Mouse (Mus musculus) midbrain, embryonic 16.5 days (tissue): ENCODE data around the gene Gm42417. TPM values are rescaled to one million over a fixed set of nuclear protein-coding genes. Genes with fewer than 3 reads are reported as not detected.

Experiments used
- ATAC-seq: fragments of 200-750 bp; cut with Nextera tagmentation; 2 replicates; pipeline ENCODE4 v1.8.0; 2017; ENCODE audit warnings: moderate TSS enrichment
- H3K27ac ChIP-seq: fragments of 300-500 bp; sonication (generic); 2 replicates; pipeline ENCODE4 v1.5.1; 2014; ENCODE audit warnings: mild to moderate bottlenecking, low read length, mixed read lengths
- H3K27me3 ChIP-seq: fragments of 300-500 bp; sonication (generic); 2 replicates; pipeline ENCODE4 v1.6.1; 2014; ENCODE audit warnings: low read depth, low read length, mixed read lengths; ENCODE audit not compliant: control insufficient read depth, insufficient read depth
- H3K36me3 ChIP-seq: fragments of 300-500 bp; sonication (generic); 2 replicates; pipeline ENCODE4 v1.6.1; 2014; ENCODE audit warnings: mild to moderate bottlenecking, low read length, moderate library complexity, mixed read lengths; ENCODE audit not compliant: control insufficient read depth, insufficient read depth
- H3K4me1 ChIP-seq: fragments of 300-500 bp; sonication (generic); 2 replicates; pipeline ENCODE4 v1.6.1; 2014; ENCODE audit warnings: mild to moderate bottlenecking, low read length, mixed read lengths; ENCODE audit not compliant: control insufficient read depth, insufficient read depth
- H3K4me2 ChIP-seq: fragments of 300-500 bp; sonication (generic); 2 replicates; pipeline ENCODE4 v1.6.1; 2014; ENCODE audit warnings: mild to moderate bottlenecking, low read length, mixed read lengths
- H3K4me3 ChIP-seq: fragments of 300-500 bp; sonication (generic); 2 replicates; pipeline ENCODE4 v1.5.1; 2014; ENCODE audit warnings: low read depth, mild to moderate bottlenecking, low read length, moderate library complexity, mixed read lengths
- H3K9ac ChIP-seq: fragments of 300-500 bp; sonication (generic); 2 replicates; pipeline ENCODE4 v1.6.1; 2014; ENCODE audit warnings: low read depth, low read length, mixed read lengths
- H3K9me3 ChIP-seq: fragments of 300-500 bp; sonication (generic); replicated peaks from 2 replicates; pipeline ENCODE4 v1.6.1; 2014; ENCODE audit warnings: mild to moderate bottlenecking, low read length, mixed read lengths; ENCODE audit not compliant: control insufficient read depth, poor library complexity, severe bottlenecking
- WGBS: fragments of 180-500 bp; shearing (Covaris S2); extraction: QIAGEN DNeasy Blood & Tissue Kit; methylation state at CpG from one replicate; pipeline ENCODE4 v1.1.7; 2014; 5-methylcytosine and 5-hydroxymethylcytosine counted together
- polyA plus RNA-seq: library from polyadenylated mRNA; unstranded; fragments of >200 nt; fragmentation: Nextera tagmentation; extraction: Ambion mirVana; gene quantifications from 2 replicates; pipeline ENCODE4 v1.2.1, GENCODE M21; 2015

The Gm42417 gene
- polyA plus RNA-seq, 1 experiment from 2014 or later = 0.20 TPM

- Histone ChIP-seq H3K36me3 (no peaks in the 10 kb centered on the region), H3K4me2 (no peak overlapping the region), H3K27ac (no peak overlapping the region), H3K27me3 (no peaks in the 10 kb centered on the region), H3K9ac (no peak overlapping the region), H3K4me3 (no peak overlapping the region), H3K9me3 (no peaks in the 10 kb centered on the region), H3K4me1 (0 out of 2 replicates have a peak, but pooled peaks cover 2% of the 10 kb centered on the region)
- WGBS = 78% methylated on average over 4 of the region's 4 CpGs
- ATAC-seq = no peak
Measured at GRCm38 (mm10) chr1:36568776-36569175, 29.5 kb upstream of the Gm42417 start.

DNA sequence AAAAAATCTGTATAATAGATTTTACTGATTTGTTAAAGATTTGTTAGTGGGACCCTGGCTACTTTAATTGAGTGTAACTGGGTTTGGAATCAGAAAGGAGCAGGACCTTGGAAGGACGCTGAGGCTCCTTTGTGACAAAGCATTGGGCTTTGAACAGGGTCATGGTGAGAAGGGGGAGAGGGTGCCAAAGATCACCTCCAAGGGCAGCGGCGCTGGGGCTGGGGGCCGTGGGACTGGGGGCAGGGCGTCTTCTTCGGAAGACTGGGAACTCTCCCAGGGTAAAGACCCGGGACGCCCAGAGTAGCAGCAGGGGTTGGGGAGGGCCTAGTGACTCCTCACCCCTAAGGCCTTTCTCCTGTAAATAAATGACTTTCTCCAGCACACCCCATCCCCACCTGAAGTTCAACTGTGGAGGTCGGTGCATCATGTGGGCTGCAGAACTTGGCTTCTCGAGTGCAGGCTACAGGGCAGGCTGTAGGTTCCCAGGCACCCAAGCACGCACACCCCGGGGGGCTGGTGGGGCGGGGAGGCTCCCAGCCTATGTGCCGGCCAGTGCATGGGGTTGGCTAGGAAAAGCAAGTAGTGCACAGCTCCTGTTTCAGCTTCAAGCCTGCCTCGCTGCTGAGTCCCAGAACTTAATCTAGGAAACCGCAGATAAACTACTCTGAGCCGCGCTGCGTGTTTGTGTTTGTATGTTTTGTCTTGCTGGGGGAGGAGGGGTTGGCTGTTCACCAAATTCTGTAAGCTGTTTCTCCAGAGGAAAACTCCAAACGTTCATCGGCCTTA, 28.8 kb upstream of the Gm42417 start:
- Histone ChIP-seq H3K27ac (no peak overlapping the region), H3K4me1 (0 out of 2 replicates have a peak, but pooled peaks cover 2% of the 10 kb centered on the region), H3K4me2 (no peak overlapping the region), H3K9ac (no peak overlapping the region), H3K27me3 (no peaks in the 10 kb centered on the region), H3K4me3 (no peak overlapping the region), H3K9me3 (no peaks in the 10 kb centered on the region), H3K36me3 (no peaks in the 10 kb centered on the region)
- no peak for ATAC-seq
- WGBS = 40% methylated on average over 21 of the region's 21 CpGs

GRCm38 (mm10) chr1:36566425-36566824, 27.2 kb upstream of the Gm42417 start:
- H3K4me1 ChIP-seq = 0 out of 2 replicates have a peak, but pooled peaks cover 2% of the 10 kb centered on the region
- no peaks in the 10 kb centered on the region for H3K9me3 ChIP-seq
- H3K4me2 ChIP-seq = no peak overlapping the region
- H3K4me3 ChIP-seq = no peak overlapping the region
- ATAC-seq = no peak
- WGBS = 9% methylated on average over 2 of the region's 2 CpGs
- no peak overlapping the region for H3K27ac ChIP-seq
- H3K36me3 ChIP-seq = no peaks in the 10 kb centered on the region
- H3K27me3 ChIP-seq = no peaks in the 10 kb centered on the region
- H3K9ac ChIP-seq = no peak overlapping the region

DNA sequence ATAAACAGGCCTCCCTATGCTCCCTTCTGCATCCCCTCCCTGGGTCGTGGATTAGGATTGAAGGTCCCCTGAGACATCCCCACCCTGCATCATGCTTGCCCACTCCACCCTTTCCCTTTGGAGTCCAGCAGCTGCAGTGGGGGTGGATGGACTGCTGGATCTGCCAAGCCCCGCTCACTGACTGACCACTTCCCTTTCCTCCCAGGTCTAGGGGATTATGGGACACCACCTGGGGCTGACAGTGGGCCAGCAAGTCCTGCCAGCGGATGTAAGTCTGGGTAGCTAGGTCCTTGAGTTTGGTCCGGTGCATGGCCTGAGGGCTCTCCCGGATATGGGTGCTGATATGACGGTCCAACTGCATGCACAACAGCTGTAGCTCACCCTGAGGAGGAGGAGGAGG, 24.9 kb upstream of the Gm42417 start:
- no peak for ATAC-seq
- 72% methylated on average over 6 of the region's 6 CpGs for WGBS
- Histone ChIP-seq H3K9me3 (no peaks in the 10 kb centered on the region), H3K36me3 (no peaks in the 10 kb centered on the region), H3K9ac (no peak overlapping the region), H3K4me2 (no peak overlapping the region), H3K4me3 (no peak overlapping the region), H3K4me1 (peaks cover 2% of the 10 kb centered on the region; the same call in 1 of the 2 replicates), H3K27ac (no peak overlapping the region), H3K27me3 (no peaks in the 10 kb centered on the region)

DNA sequence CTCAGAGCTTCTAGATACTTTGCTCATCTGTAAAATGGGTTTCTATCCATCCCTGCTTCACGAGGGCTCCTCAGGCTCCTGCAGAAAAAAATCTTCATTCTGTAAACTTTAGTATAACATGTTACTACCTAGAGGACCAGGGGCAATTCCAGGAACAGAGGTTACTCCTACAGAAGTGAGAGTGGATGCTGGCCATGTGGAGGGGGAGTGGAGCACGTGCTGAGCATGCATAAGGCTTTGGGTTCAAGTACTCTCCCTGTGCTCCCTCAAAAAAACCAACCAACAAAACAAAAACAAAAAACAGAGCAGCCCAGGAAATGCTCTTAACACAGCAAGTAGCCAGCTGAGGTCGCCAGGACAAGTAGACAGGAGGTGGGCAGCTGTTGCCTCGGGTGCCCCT, 24.4 kb upstream of the Gm42417 start:
- H3K4me3 ChIP-seq = no peak overlapping the region
- no peak overlapping the region for H3K9ac ChIP-seq
- H3K9me3 ChIP-seq = no peaks in the 10 kb centered on the region
- no peaks in the 10 kb centered on the region for H3K27me3 ChIP-seq
- 73% methylated on average over 4 of the region's 4 CpGs for WGBS
- H3K4me1 ChIP-seq = peaks cover 7% of the 10 kb centered on the region
- no peak overlapping the region for H3K4me2 ChIP-seq
- no peaks in the 10 kb centered on the region for H3K36me3 ChIP-seq
- ATAC-seq = no peak
- H3K27ac ChIP-seq = no peak overlapping the region

GRCm38 (mm10) chr1:36563197-36563596, 24.0 kb upstream of the Gm42417 start:
- peaks cover 11% of the 10 kb centered on the region for H3K4me1 ChIP-seq
- WGBS = 74% methylated on average over 2 of the region's 2 CpGs
- no peaks in the 10 kb centered on the region for H3K9me3 ChIP-seq

DNA sequence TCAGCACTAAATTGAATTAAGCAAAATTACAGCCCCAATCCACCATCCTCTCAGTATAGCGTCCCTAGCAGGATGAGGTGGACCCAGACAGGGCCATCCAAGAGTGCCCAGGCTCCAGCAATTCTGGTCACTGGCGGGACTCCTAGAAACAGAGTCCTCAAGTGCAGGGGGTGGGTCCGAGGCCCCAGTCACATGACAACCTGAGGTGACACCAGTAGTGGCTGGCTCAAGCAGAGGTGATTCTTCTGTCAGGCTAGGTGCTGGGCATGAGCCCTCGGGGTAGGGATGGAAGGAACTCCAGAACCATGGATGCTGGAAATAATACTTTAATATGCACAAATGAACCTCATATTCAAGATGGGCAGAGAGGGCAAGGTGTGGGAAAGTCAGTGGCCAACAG, 23.2 kb upstream of the Gm42417 start:
- H3K4me2 ChIP-seq = no peak overlapping the region
- no peaks in the 10 kb centered on the region for H3K27me3 ChIP-seq
- no peak overlapping the region for H3K4me3 ChIP-seq
- ATAC-seq = no peak
- H3K9me3 ChIP-seq = no peaks in the 10 kb centered on the region
- no peak overlapping the region for H3K27ac ChIP-seq
- no peak overlapping the region for H3K9ac ChIP-seq
- peaks cover 11% of the 10 kb centered on the region for H3K4me1 ChIP-seq
- 71% methylated on average over 4 of the region's 4 CpGs for WGBS
- no peaks in the 10 kb centered on the region for H3K36me3 ChIP-seq

More at GRCm38 (mm10) chr1:36563197-36563596, 24.0 kb upstream of the Gm42417 start:
- ATAC-seq = no peak
- Histone ChIP-seq H3K9ac (no peak overlapping the region), H3K36me3 (no peaks in the 10 kb centered on the region), H3K4me3 (no peak overlapping the region), H3K27me3 (no peaks in the 10 kb centered on the region), H3K4me2 (no peak overlapping the region), H3K27ac (no peak overlapping the region)

GRCm38 (mm10) chr1:36560903-36561302, 21.7 kb upstream of the Gm42417 start:
- whole genome bisulfite sequencing = 68% methylated on average over 6 of the region's 6 CpGs
- no peaks in the 10 kb centered on the region for H3K9me3 ChIP-seq
- H3K9ac ChIP-seq = no peak overlapping the region
- no peak overlapping the region for H3K4me2 ChIP-seq
- H3K36me3 ChIP-seq = no peaks in the 10 kb centered on the region
- H3K27me3 ChIP-seq = no peaks in the 10 kb centered on the region
- H3K4me3 ChIP-seq = no peak overlapping the region
- H3K4me1 ChIP-seq = peaks cover 9% of the 10 kb centered on the region
- no peak overlapping the region for H3K27ac ChIP-seq
- no peak for ATAC-seq

DNA sequence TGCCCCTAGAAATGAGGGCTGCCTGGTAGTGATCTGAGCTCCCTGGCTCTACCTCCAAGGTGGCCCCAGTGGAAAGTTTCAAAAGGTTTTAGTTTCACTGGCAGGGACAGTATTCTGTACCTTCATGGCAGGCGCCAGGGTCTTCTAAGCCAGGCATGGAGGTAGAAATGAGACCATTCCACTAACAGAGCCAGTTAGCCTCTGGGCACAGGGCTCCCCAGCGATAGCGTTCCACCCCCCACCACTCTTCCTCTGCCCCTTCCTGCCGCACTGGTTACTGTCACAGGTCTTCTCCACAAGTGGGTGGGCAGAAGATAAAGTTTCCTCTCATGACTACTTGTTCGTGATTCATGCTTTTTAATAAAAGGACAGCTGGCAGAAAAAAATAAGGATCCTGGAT, 20.7 kb upstream of the Gm42417 start:
- Histone ChIP-seq H3K9me3 (no peaks in the 10 kb centered on the region), H3K27me3 (no peaks in the 10 kb centered on the region), H3K36me3 (no peaks in the 10 kb centered on the region), H3K4me2 (no peak overlapping the region), H3K9ac (no peak overlapping the region), H3K4me3 (no peak overlapping the region), H3K27ac (no peak overlapping the region), H3K4me1 (peaks cover 18% of the 10 kb centered on the region)
- 78% methylated on average over 5 of the region's 5 CpGs for WGBS
- ATAC-seq = no peak
